Mouse (Mus musculus) adrenal gland, adult (tissue): ENCODE results near the gene Tex13a.
A peak's percentile ranks its signal among the peaks of the same experiment; 100 is the strongest.

Experiments
- DNase-seq, 2 experiments: peaks; one replicate each; pipeline ENCODE4 v3.0.0; 2022 to 2023; ENCODE audit warnings: low spot score in 1 of 2; ENCODE audit not compliant: inconsistent age in 2 of 2

Gene Tex13a

DNA sequence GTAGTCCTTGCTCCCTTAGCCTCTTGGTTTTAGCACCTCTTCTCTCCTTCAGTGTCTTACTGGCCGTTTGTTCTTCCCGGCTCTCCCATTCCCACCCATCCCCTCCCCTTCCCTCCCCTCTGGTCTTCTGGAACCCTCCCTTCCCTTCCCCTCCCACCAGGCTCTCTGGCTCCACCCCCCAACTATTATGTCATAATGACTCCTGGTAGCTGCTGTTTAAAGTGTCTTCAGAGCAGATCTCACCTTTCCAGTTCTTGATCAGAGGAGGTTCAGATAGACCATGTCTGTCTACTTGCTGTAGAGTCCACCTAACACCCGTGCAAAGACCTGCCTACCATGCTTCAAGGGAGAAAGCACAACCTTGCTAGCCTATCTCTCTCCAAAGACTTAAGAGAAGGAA is at the start of gene Tex13a:
Tex13a (minus strand) TSS at position 101 of the 400 bp plus-strand sequence.
- no peak for DNase-seq

DNA sequence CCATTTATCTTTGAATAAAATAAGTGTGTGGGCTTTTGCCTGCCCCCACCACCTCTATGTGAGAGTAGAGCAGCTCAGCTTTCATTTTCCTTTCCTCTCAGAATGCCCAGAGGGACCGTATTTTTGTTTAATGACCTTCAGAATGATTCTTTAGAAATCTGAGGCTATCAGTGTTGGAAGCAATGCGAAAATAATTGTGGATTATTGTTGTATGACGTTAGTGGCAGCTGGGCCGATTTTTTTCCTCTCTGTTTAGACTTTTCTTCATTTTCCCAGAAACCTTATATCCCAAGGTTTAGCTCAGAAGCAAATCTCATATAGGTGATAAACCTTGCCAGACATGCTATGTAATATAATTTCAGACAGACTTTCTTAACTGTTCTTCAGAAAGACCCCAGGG is 25.2 kb upstream of the Tex13a start:
- no peak for DNase-seq

DNA sequence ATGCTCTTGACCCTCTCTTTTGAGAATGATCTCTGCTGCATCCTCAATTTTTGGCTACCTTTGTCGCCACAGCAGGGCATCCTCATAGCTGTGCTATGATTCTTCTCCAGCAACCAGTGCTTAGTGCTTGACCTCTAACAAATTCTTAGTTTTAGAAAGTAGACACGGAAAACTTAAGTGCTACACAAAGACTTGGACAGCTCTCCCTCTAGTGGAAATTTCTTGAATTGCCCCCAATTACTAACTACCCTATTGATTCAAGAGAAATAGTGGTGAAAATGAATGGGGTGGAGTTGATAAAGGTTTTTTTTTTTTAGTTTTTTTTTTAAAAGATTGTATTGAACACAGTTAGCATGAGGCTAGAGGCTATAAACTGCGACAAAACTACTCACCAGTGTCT is 39.2 kb downstream of the Tex13a start:
- peak in 1 of 2 experiments; percentile 71 for DNase-seq
